Mouse (Mus musculus) limb, embryonic 12.5 days (tissue): ENCODE results near the gene Cytl1. TPM values are rescaled to one million over a fixed set of nuclear protein-coding genes. Genes with fewer than 3 reads are reported as not detected.

Source experiments
- ATAC-seq: fragments of 200-750 bp; cut with Nextera tagmentation; 2 replicates; pipeline ENCODE4 v1.8.0; 2017; ENCODE audit warnings: low read depth, moderate TSS enrichment; ENCODE audit not compliant: insufficient number of reproducible peaks, insufficient read depth, low FRiP score, low TSS enrichment
- H3K27ac ChIP-seq: fragments of 300-500 bp; sonication (generic); 2 replicates; pipeline ENCODE4 v1.5.1; 2016; ENCODE audit warnings: mild to moderate bottlenecking, moderate library complexity
- H3K27me3 ChIP-seq: fragments of 300-500 bp; sonication (generic); 2 replicates; pipeline ENCODE4 v1.6.1; 2016; ENCODE audit warnings: mild to moderate bottlenecking, moderate library complexity
- H3K36me3 ChIP-seq: fragments of 300-500 bp; sonication (generic); 2 replicates; pipeline ENCODE4 v1.6.1; 2016; ENCODE audit warnings: mild to moderate bottlenecking, moderate library complexity
- H3K4me1 ChIP-seq: fragments of 300-500 bp; sonication (generic); replicated peaks from 2 replicates; pipeline ENCODE4 v1.6.1; 2016
- H3K4me2 ChIP-seq: fragments of 300-500 bp; sonication (generic); 2 replicates; pipeline ENCODE4 v1.6.1; 2016; ENCODE audit warnings: mild to moderate bottlenecking, moderate library complexity
- H3K4me3 ChIP-seq: fragments of 300-500 bp; sonication (generic); replicated peaks from 2 replicates; pipeline ENCODE4 v1.5.1; 2016; ENCODE audit warnings: mild to moderate bottlenecking
- H3K9ac ChIP-seq: fragments of 300-500 bp; sonication (generic); replicated peaks from 2 replicates; pipeline ENCODE4 v1.6.1; 2016; ENCODE audit warnings: mild to moderate bottlenecking, moderate library complexity
- H3K9me3 ChIP-seq: fragments of 300-500 bp; sonication (generic); 2 replicates; pipeline ENCODE4 v1.6.1; 2016; ENCODE audit warnings: mild to moderate bottlenecking, moderate library complexity
- WGBS: fragments of 180-500 bp; shearing (Covaris S2); methylation state at CpG from one replicate; pipeline ENCODE4 v1.1.7; 2016; 5-methylcytosine and 5-hydroxymethylcytosine counted together
- polyA plus RNA-seq: library from polyadenylated mRNA; unstranded; fragments of >200 nt; fragmentation: Nextera tagmentation; extraction: Ambion mirVana; gene quantifications from 2 replicates; pipeline ENCODE4 v1.2.1, GENCODE M21; 2016

Gene Cytl1
- polyA plus RNA-seq, 1 experiment from 2014 or later = 7.9 TPM

DNA sequence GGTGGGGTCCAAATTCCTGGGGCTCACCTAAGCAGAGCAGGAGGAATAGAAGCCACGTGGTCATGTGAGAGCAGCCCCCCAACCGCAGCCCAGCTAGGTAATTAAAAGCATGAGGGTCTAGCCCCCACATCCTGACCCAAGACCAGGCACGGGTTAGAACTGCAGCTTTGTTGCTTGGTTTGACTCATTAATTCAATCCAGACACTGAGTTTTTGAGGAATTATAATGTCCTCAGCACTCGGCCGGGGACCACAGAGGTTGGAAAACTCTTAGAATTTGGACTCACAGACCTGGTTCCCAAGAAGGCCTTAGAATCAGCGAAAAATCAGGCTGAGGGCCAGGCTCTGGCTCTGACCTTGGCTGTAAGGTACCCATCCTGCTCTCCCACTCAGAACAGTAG lies 35.6 kb downstream of the Cytl1 start:
- Histone ChIP-seq H3K4me2 (no peak overlapping the region), H3K9me3 (no peaks in the 10 kb centered on the region; the same call in 1 of the 2 replicates), H3K4me1 (peaks cover 12% of the 10 kb centered on the region; the same call in 1 of the 2 replicates), H3K36me3 (no peaks in the 10 kb centered on the region), H3K9ac (no peak overlapping the region), H3K4me3 (no peak overlapping the region), H3K27me3 (no peaks in the 10 kb centered on the region), H3K27ac (no peak overlapping the region)
- no peak for ATAC-seq
- WGBS = 45% methylated on average over 6 of the region's 6 CpGs

DNA sequence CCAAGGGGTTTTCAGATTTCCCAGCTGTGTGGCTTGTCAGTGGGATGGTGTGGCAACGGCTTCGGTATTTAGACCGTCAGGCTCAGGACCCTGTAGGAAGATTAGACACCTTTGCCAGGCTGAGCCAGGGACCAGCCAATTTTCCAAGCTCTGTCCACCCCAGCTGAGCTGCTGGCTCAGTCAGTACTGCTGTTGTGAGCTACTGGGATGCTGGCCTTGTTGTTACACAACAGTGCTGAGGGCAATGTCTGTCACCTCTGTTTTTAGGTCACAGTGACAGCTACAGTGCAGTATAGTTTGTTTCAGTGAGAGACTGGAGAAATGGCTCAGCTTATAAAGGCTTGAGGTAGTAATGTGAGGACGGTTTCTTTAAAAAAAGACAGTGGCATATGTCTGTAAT lies 38.7 kb downstream of the Cytl1 start:
- no peak overlapping the region for H3K9ac ChIP-seq
- no peak overlapping the region for H3K4me2 ChIP-seq
- no peak overlapping the region for H3K4me3 ChIP-seq
- peaks cover 6% of the 10 kb centered on the region; the same call in 1 of the 2 replicates for H3K4me1 ChIP-seq
- no peak overlapping the region for H3K27ac ChIP-seq
- no peak for ATAC-seq
- WGBS = 60% methylated on average over 4 of the region's 4 CpGs
- no peaks in the 10 kb centered on the region for H3K36me3 ChIP-seq
- H3K27me3 ChIP-seq = peaks cover 3% of the 10 kb centered on the region; the same call in 1 of the 2 replicates
- no peaks in the 10 kb centered on the region; the same call in 1 of the 2 replicates for H3K9me3 ChIP-seq

DNA sequence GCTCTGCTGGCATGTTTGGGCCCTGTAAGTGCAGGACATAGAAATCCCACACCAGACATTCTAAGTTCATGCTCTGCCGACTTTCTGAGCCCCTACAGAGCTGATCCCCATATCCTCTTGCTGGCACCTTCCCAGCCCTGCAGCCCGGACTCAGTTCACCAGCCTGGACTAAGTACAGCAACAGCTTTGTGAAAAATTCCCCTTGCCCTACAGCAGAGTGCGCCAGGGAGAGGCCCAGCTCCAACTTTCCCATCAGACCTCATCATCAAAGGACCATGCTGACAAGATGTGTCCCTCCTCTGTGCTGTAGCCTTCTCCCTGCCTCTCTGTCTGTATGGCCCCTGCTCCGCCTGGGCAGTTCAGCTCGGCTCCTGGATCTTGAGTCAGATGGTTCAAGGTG lies 40.4 kb downstream of the Cytl1 start:
- H3K4me2 ChIP-seq = no peak overlapping the region
- H3K4me1 ChIP-seq = 0 out of 2 replicates have a peak, but pooled peaks cover 2% of the 10 kb centered on the region
- H3K9ac ChIP-seq = no peak overlapping the region
- peaks cover 3% of the 10 kb centered on the region; the same call in 1 of the 2 replicates for H3K27me3 ChIP-seq
- no peak for ATAC-seq
- WGBS = 33% methylated on average over 5 of the region's 5 CpGs
- H3K9me3 ChIP-seq = no peaks in the 10 kb centered on the region; the same call in 1 of the 2 replicates
- H3K4me3 ChIP-seq = no peak overlapping the region
- H3K27ac ChIP-seq = no peak overlapping the region
- no peaks in the 10 kb centered on the region for H3K36me3 ChIP-seq

DNA sequence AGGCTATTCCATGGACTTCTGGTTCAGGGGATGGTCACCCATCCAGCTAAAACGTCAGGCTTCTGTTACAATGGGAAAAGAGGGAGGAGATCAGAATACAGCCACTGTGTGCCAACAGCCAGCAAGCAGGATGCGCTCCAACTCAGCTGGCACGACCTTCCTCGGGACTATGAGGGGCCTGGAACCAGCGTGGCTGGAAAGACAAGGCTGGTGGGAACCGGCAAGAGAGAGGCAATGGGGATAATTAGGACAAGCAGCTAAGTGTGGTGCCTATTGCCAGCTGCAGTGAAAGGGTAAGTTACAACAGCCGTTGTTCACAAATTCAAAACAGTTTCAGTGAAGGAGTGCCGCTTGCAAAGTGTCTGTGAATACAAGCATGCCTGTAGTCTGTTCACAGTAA lies 48.0 kb downstream of the Cytl1 start:
- WGBS = 34% methylated on average over 8 of the region's 8 CpGs
- peaks cover 11% of the 10 kb centered on the region for H3K4me1 ChIP-seq
- ATAC-seq = no peak
- no peak overlapping the region for H3K27ac ChIP-seq
- H3K4me2 ChIP-seq = no peak overlapping the region
- no peak overlapping the region for H3K9ac ChIP-seq
- H3K27me3 ChIP-seq = peaks cover 5% of the 10 kb centered on the region
- H3K4me3 ChIP-seq = no peak overlapping the region
- H3K36me3 ChIP-seq = no peaks in the 10 kb centered on the region
- no peaks in the 10 kb centered on the region for H3K9me3 ChIP-seq

DNA sequence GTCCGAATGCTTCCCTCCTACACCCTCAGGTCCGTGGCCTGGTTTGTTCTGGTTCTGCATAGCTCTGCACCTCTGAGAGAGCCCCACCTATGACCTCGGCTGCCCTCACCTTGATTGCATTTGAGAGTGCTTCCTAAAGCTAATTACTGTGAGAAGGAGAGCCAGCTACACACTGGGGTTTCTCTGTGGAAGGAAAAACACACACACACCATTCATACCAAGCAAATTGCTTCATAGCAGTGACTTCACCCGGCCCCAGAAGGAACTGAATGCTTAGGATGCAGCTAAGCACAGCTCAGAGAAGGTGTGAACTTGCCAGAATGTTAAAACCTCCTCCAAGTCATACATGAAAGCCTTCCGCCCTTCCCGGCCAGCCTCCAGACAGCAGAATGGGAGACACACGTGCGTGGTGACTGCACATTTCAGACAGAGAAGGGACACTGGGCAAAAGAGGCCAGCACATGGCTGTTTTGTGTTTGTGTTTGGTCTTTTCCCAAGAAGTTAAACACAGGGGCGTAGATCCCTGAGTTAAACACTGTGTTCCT lies 49.6 kb downstream of the Cytl1 start:
- Histone ChIP-seq H3K27me3 (peaks cover 5% of the 10 kb centered on the region), H3K9me3 (no peaks in the 10 kb centered on the region), H3K36me3 (no peaks in the 10 kb centered on the region), H3K4me2 (no peak overlapping the region), H3K4me3 (no peak overlapping the region), H3K27ac (no peak overlapping the region), H3K9ac (no peak overlapping the region), H3K4me1 (peaks cover 11% of the 10 kb centered on the region)
- 62% methylated on average over 9 of the region's 9 CpGs for WGBS
- no peak for ATAC-seq

Other genes starting within 250 kb of the Cytl1 start
- gene Stk32b, start 18.3 kb upstream of the Cytl1 start, polyA plus RNA-seq = 1.2 and 1.7 TPM in 2 replicates
- gene Msx1, start 89.1 kb downstream of the Cytl1 start, polyA plus RNA-seq = 462 and 487 TPM in 2 replicates